Mouse (Mus musculus) G1E-ER4 (cell line): ENCODE data around the gene Arpc2. TPM values are rescaled to one million over a fixed set of nuclear protein-coding genes. Genes with fewer than 3 reads are reported as not detected.

Source experiments
- GATA1 ChIP-seq: IDR thresholded peaks from one replicate; pipeline ENCODE4 v1.8.0; 2012; ENCODE audit warnings: low read length, inconsistent platforms
- polyA plus RNA-seq: library from polyadenylated mRNA; stranded (reverse); fragments of >175 nt; gene quantifications from 2 replicates; pipeline ENCODE4 v1.2.3, GENCODE M21; 2012

Arpc2 gene
- polyA plus RNA-seq, 1 experiment = 745 TPM

- TF ChIP-seq GATA1 = no peak
These were observed 67.8 kb downstream of the Arpc2 start for GRCm38 (mm10) chr1:74303509-74304338.

- no peak for TF ChIP-seq GATA1
These were observed 68.5 kb downstream of the Arpc2 start for GRCm38 (mm10) chr1:74304339-74304790.

- no peak for TF ChIP-seq GATA1
These were observed 69.1 kb downstream of the Arpc2 start for GRCm38 (mm10) chr1:74304946-74305345.

- no peak for TF ChIP-seq GATA1
These were observed 69.6 kb downstream of the Arpc2 start, which contains the start of gene Tmbim1 for GRCm38 (mm10) chr1:74305522-74305921. Tmbim1 (minus strand) TSS chr1:74305622.

- TF ChIP-seq GATA1 = no peak
These were observed 71.3 kb downstream of the Arpc2 start for GRCm38 (mm10) chr1:74307146-74307545.

- no peak for TF ChIP-seq GATA1
These were observed 72.4 kb downstream of the Arpc2 start for GRCm38 (mm10) chr1:74308001-74308964.

- no peak for TF ChIP-seq GATA1
These were observed 73.9 kb downstream of the Arpc2 start for GRCm38 (mm10) chr1:74309767-74310166.

GRCm38 (mm10) chr1:74313049-74313692 is 77.3 kb downstream of the Arpc2 start:
- TF ChIP-seq GATA1 = no peak

GRCm38 (mm10) chr1:74314796-74315195 is 78.9 kb downstream of the Arpc2 start:
- no peak for TF ChIP-seq GATA1

GRCm38 (mm10) chr1:74316114-74316827 is 80.4 kb downstream of the Arpc2 start:
- TF ChIP-seq GATA1 = no peak

Other genes with a start within 250 kb of the Arpc2 start
- 0.75 and 0.85 TPM in 2 replicates for gene Tns1, start 111.6 kb upstream of the Arpc2 start, polyA plus RNA-seq
- gene Rufy4, start 110.5 kb upstream of the Arpc2 start, polyA plus RNA-seq = not detected in 2 replicates
- 0.02 TPM in 1 of 2 replicates, not detected in the other for gene Cxcr2, start 82.1 kb upstream of the Arpc2 start, polyA plus RNA-seq
- gene Cxcr1, start 41.5 kb upstream of the Arpc2 start, polyA plus RNA-seq = not detected in 2 replicates
- gene Gpbar1, start 42.5 kb downstream of the Arpc2 start, polyA plus RNA-seq = not detected in 2 replicates
- 311 and 386 TPM in 2 replicates for gene Aamp, start 48.7 kb downstream of the Arpc2 start, polyA plus RNA-seq
- 165 and 228 TPM in 2 replicates for gene Pnkd, start 48.8 kb downstream of the Arpc2 start, polyA plus RNA-seq
- 180 and 214 TPM in 2 replicates for gene Tmbim1, start 69.5 kb downstream of the Arpc2 start, polyA plus RNA-seq
- not detected in 2 replicates for gene Catip, start 126.0 kb downstream of the Arpc2 start, polyA plus RNA-seq
- not detected in 2 replicates for gene Slc11a1, start 139.1 kb downstream of the Arpc2 start, polyA plus RNA-seq
- 342 and 395 TPM in 2 replicates for gene Ctdsp1, start 155.4 kb downstream of the Arpc2 start, polyA plus RNA-seq
- gene Vil1, start 173.3 kb downstream of the Arpc2 start, polyA plus RNA-seq = 0.11 and 0.22 TPM in 2 replicates